Mouse (Mus musculus) midbrain, embryonic 16.5 days (tissue): ENCODE measurements around the gene Ptprh. TPM values are rescaled to one million over a fixed set of nuclear protein-coding genes. Genes with fewer than 3 reads are reported as not detected.

Source experiments
- ATAC-seq: fragments of 200-750 bp; cut with Nextera tagmentation; 2 replicates; pipeline ENCODE4 v1.8.0; 2017; ENCODE audit warnings: moderate TSS enrichment
- H3K27ac ChIP-seq: fragments of 300-500 bp; sonication (generic); 2 replicates; pipeline ENCODE4 v1.5.1; 2014; ENCODE audit warnings: mild to moderate bottlenecking, low read length, mixed read lengths
- H3K27me3 ChIP-seq: fragments of 300-500 bp; sonication (generic); 2 replicates; pipeline ENCODE4 v1.6.1; 2014; ENCODE audit warnings: low read depth, low read length, mixed read lengths; ENCODE audit not compliant: control insufficient read depth, insufficient read depth
- H3K36me3 ChIP-seq: fragments of 300-500 bp; sonication (generic); 2 replicates; pipeline ENCODE4 v1.6.1; 2014; ENCODE audit warnings: mild to moderate bottlenecking, low read length, moderate library complexity, mixed read lengths; ENCODE audit not compliant: control insufficient read depth, insufficient read depth
- H3K4me1 ChIP-seq: fragments of 300-500 bp; sonication (generic); 2 replicates; pipeline ENCODE4 v1.6.1; 2014; ENCODE audit warnings: mild to moderate bottlenecking, low read length, mixed read lengths; ENCODE audit not compliant: control insufficient read depth, insufficient read depth
- H3K4me2 ChIP-seq: fragments of 300-500 bp; sonication (generic); 2 replicates; pipeline ENCODE4 v1.6.1; 2014; ENCODE audit warnings: mild to moderate bottlenecking, low read length, mixed read lengths
- H3K4me3 ChIP-seq: fragments of 300-500 bp; sonication (generic); 2 replicates; pipeline ENCODE4 v1.5.1; 2014; ENCODE audit warnings: low read depth, mild to moderate bottlenecking, low read length, moderate library complexity, mixed read lengths
- H3K9ac ChIP-seq: fragments of 300-500 bp; sonication (generic); 2 replicates; pipeline ENCODE4 v1.6.1; 2014; ENCODE audit warnings: low read depth, low read length, mixed read lengths
- H3K9me3 ChIP-seq: fragments of 300-500 bp; sonication (generic); replicated peaks from 2 replicates; pipeline ENCODE4 v1.6.1; 2014; ENCODE audit warnings: mild to moderate bottlenecking, low read length, mixed read lengths; ENCODE audit not compliant: control insufficient read depth, poor library complexity, severe bottlenecking
- WGBS: fragments of 180-500 bp; shearing (Covaris S2); extraction: QIAGEN DNeasy Blood & Tissue Kit; methylation state at CpG from one replicate; pipeline ENCODE4 v1.1.7; 2014; 5-methylcytosine and 5-hydroxymethylcytosine counted together
- polyA plus RNA-seq: library from polyadenylated mRNA; unstranded; fragments of >200 nt; fragmentation: Nextera tagmentation; extraction: Ambion mirVana; gene quantifications from 2 replicates; pipeline ENCODE4 v1.2.1, GENCODE M21; 2015

The Ptprh gene
- polyA plus RNA-seq, 1 experiment from 2014 or later, result 1.4 TPM

GRCm38 (mm10) chr7:4641155-4641554 is 37.3 kb upstream of the Ptprh start:
- Histone ChIP-seq H3K36me3 (peaks cover 52% of the 10 kb centered on the region), H3K27ac (no peak overlapping the region), H3K9me3 (no peaks in the 10 kb centered on the region), H3K27me3 (no peaks in the 10 kb centered on the region), H3K4me2 (no peak overlapping the region), H3K4me3 (no peak overlapping the region), H3K4me1 (no peaks in the 10 kb centered on the region), H3K9ac (no peak overlapping the region)
- WGBS, result 82% methylated on average over 11 of the region's 11 CpGs
- ATAC-seq, result no peak

DNA sequence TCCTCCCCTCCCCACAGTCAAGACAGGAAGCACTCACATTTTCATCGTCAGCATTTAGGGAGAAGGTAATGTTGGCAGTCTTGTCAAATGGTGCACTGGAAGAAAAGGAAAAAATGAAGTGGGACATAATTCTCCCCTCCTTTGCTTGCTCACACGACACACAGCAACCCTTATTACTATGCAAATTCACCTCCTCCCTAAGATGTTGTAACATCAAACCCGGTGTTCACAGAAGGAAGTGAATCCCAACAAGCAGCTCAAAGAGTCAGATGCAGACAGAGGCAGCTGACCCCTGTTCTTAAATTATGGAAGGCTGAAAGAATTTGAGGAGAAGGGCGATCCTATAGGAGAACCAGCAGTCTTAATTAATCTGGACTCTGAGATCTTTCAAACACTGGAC is 32.3 kb upstream of the Ptprh start:
- no peak overlapping the region for H3K9ac ChIP-seq
- no peaks in the 10 kb centered on the region for H3K4me1 ChIP-seq
- 91% methylated on average over 4 of the region's 4 CpGs for WGBS
- no peak overlapping the region for H3K4me3 ChIP-seq
- no peak overlapping the region for H3K4me2 ChIP-seq
- no peak overlapping the region for H3K27ac ChIP-seq
- H3K36me3 ChIP-seq, result peaks cover 54% of the 10 kb centered on the region
- H3K9me3 ChIP-seq, result no peaks in the 10 kb centered on the region
- no peaks in the 10 kb centered on the region for H3K27me3 ChIP-seq
- no peak for ATAC-seq

- peaks cover 29% of the 10 kb centered on the region for H3K36me3 ChIP-seq
- no peak for ATAC-seq
- 96% methylated on average over 4 of the region's 4 CpGs for WGBS
Observed at GRCm38 (mm10) chr7:4631031-4631430, 27.2 kb upstream of the Ptprh start, which contains the start of gene Tmem86b. TSS of gene Tmem86b (minus strand) at chr7:4631422.

GRCm38 (mm10) chr7:4630198-4630597 is 26.4 kb upstream of the Ptprh start:
- no peak overlapping the region for H3K9ac ChIP-seq
- H3K36me3 ChIP-seq, result peaks cover 23% of the 10 kb centered on the region
- H3K27ac ChIP-seq, result no peak overlapping the region
- no peak overlapping the region for H3K4me3 ChIP-seq
- no peak for ATAC-seq
- H3K27me3 ChIP-seq, result no peaks in the 10 kb centered on the region
- H3K9me3 ChIP-seq, result no peaks in the 10 kb centered on the region
- H3K4me1 ChIP-seq, result no peaks in the 10 kb centered on the region
- no peak overlapping the region for H3K4me2 ChIP-seq
- 94% methylated on average over 1 of the region's 1 CpGs for WGBS

More at GRCm38 (mm10) chr7:4631031-4631430, 27.2 kb upstream of the Ptprh start, which contains the start of gene Tmem86b:
- Histone ChIP-seq H3K4me3 (no peak within 1 kb of the TSS), H3K27me3 (no peaks in the 10 kb centered on the region), H3K27ac (no peak within 1 kb of the TSS), H3K4me2 (no peak within 1 kb of the TSS), H3K4me1 (no peaks in the 10 kb centered on the region), H3K9ac (no peak within 1 kb of the TSS), H3K9me3 (no peaks in the 10 kb centered on the region)

DNA sequence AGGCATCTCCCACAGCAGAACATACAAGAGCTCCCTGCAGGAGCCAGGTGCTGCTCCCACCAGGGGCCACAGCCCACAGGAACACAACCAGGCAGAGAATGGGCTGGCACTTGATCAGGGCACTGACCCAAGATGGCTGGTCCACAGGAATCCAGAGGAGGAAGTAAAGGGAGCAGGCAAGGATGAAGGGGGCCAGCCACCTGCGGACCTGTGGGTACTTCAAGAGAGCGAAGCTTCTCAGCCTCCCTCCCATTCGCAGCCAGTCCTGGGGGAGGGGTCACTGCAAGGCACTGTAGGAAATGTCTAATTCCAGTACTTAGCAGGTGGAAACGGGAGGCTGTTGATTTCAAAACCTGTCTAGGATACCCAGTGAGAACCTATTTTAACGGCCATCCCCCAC is 25.7 kb upstream of the Ptprh start:
- Histone ChIP-seq H3K36me3 (peaks cover 23% of the 10 kb centered on the region), H3K9me3 (no peaks in the 10 kb centered on the region)

DNA sequence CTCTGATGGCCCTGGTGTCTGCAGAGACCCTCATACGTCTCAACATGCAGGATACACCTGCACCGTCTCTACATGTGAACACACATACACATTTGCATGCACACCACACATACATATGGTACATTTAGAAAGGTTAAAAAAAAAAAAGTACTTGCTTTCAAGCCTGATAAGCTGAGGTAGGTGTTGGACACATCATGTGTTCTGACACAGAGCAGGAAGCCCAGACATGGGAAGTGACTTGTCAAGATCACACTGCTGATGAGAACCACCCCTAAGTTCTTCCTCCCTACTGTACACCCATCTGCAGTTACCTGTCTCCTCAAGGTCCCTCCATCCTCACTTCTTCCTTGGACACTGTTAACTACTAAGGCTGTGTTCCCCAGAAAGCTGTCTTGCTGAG is 22.1 kb upstream of the Ptprh start:
- H3K27ac ChIP-seq, result no peak overlapping the region
- H3K4me1 ChIP-seq, result no peaks in the 10 kb centered on the region
- 92% methylated on average over 2 of the region's 2 CpGs for WGBS
- H3K4me3 ChIP-seq, result no peak overlapping the region
- no peaks in the 10 kb centered on the region for H3K9me3 ChIP-seq
- no peak overlapping the region for H3K9ac ChIP-seq
- ATAC-seq, result no peak
- 0 out of 2 replicates have a peak, but pooled peaks cover 3% of the 10 kb centered on the region for H3K36me3 ChIP-seq
- no peak overlapping the region for H3K4me2 ChIP-seq
- H3K27me3 ChIP-seq, result no peaks in the 10 kb centered on the region

More for the DNA sequence above, 25.7 kb upstream of the Ptprh start:
- Histone ChIP-seq H3K4me1 (no peaks in the 10 kb centered on the region), H3K4me3 (no peak overlapping the region), H3K27ac (no peak overlapping the region), H3K27me3 (no peaks in the 10 kb centered on the region), H3K9ac (no peak overlapping the region), H3K4me2 (no peak overlapping the region)
- WGBS, result 95% methylated on average over 5 of the region's 5 CpGs
- ATAC-seq, result no peak

DNA sequence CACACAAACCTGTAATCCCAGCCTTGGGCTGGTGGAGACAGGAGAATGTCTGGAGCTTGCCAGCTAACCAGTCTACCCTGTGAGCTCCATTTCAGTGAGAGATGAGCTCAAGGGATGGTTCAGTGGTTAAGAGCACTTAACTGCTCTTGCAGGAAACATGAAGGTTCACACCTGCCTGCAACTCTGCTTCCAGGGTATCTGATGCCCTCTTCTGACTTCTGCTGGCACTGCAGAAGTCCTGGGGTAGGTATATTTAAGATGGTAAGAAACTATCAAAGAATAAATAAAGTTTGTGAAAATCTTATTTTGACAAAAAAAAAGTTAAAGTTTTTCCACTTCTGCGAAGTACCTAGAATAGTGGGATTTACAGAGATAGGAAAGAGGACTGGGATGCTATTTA is 20.5 kb upstream of the Ptprh start:
- H3K36me3 ChIP-seq, result 0 out of 2 replicates have a peak, but pooled peaks cover 1% of the 10 kb centered on the region
- H3K27ac ChIP-seq, result no peak overlapping the region
- H3K4me2 ChIP-seq, result no peak overlapping the region
- no peaks in the 10 kb centered on the region for H3K9me3 ChIP-seq
- no peaks in the 10 kb centered on the region for H3K4me1 ChIP-seq
- no peak overlapping the region for H3K9ac ChIP-seq
- H3K4me3 ChIP-seq, result no peak overlapping the region
- ATAC-seq, result no peak
- H3K27me3 ChIP-seq, result no peaks in the 10 kb centered on the region
- 50% methylated on average over 1 of the region's 1 CpGs for WGBS

- ATAC-seq, result peak; percentile 71; the same call in 1 of the 2 replicates
- H3K27me3 ChIP-seq, result no peaks in the 10 kb centered on the region
- 32% methylated on average over 4 of the region's 4 CpGs for WGBS
- no peak overlapping the region for H3K4me2 ChIP-seq
- no peak overlapping the region for H3K9ac ChIP-seq
- no peaks in the 10 kb centered on the region for H3K36me3 ChIP-seq
- no peaks in the 10 kb centered on the region for H3K4me1 ChIP-seq
- H3K9me3 ChIP-seq, result no peaks in the 10 kb centered on the region
- no peak overlapping the region for H3K27ac ChIP-seq
- H3K4me3 ChIP-seq, result no peak overlapping the region
Observed at GRCm38 (mm10) chr7:4623544-4624189, 19.8 kb upstream of the Ptprh start.

DNA sequence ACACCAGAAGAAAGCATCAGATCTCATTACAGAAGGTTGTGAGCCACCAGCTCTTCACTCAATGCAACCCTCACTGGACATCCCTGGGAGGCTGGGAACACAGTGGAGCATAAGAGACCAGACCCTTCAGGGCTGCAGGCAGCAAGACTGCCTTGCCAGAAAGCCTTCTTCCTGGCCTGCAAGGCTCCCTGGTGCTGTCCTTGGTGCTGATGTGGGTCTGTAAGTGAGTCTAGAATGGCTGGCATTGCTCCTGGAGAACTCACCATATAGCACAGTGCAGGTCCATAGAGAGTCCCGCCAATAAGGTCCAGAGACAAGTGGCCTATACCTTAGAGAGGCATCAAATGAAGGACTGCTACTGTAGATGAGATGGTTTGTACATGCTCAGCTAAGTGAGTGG is 16.1 kb upstream of the Ptprh start:
- Histone ChIP-seq H3K27ac (no peak overlapping the region), H3K9me3 (no peaks in the 10 kb centered on the region), H3K36me3 (no peaks in the 10 kb centered on the region), H3K4me2 (no peak overlapping the region), H3K4me3 (no peak overlapping the region), H3K27me3 (no peaks in the 10 kb centered on the region), H3K9ac (no peak overlapping the region), H3K4me1 (no peaks in the 10 kb centered on the region)
- WGBS, result 35% methylated on average over 1 of the region's 1 CpGs
- no peak for ATAC-seq
